35 mouse cellular contexts compared by ENCODE assay signal in genomic region chr11:43658010-43658409, GRCm38 (mm10). TPM values are rescaled to one million over a fixed set of nuclear protein-coding genes. Genes with fewer than 3 reads are reported as not detected.
DNase-seq lines count a peak whose midpoint lies in the region; ATAC-seq and TF ChIP-seq lines count a peak whose summit lies in the region.
"Had no signal": no experiment of that assay in that cellular context is flagged by ENCODE, and none has a peak within 500 bp of the region (broad histone marks: within the 10 kb centered on the region; RNA-seq: fewer than 3 reads in every experiment).

No protein-coding gene starts in this region.

- WGBS in lung, postnatal 0 days, result 84% methylated on average over 1 of the region's 1 CpGs
- 82% methylated on average over 1 of the region's 1 CpGs for WGBS in intestine, embryonic 15.5 days
- 33% methylated on average over 1 of the region's 1 CpGs for WGBS in intestine, postnatal 0 days
- 68% methylated on average over 1 of the region's 1 CpGs for WGBS in stomach, postnatal 0 days

- H3K27ac ChIP-seq in lung, postnatal 0 days (ENCODE audit: low read length), result no peak overlapping the region
- no peak overlapping the region for H3K27ac ChIP-seq in intestine, embryonic 15.5 days
- H3K27ac ChIP-seq in intestine, postnatal 0 days (ENCODE audit: low read depth, low read length), result no peak overlapping the region
- no peak overlapping the region for H3K27ac ChIP-seq in stomach, postnatal 0 days (replicated peaks)
- H3K27ac ChIP-seq: embryonic facial prominence, embryonic 10.5 days; embryonic facial prominence, embryonic 13.5 days; forebrain, embryonic 13.5 days; hindbrain, embryonic 12.5 days; hindbrain, embryonic 15.5 days had no signal

- DNase-seq in lung, postnatal 0 days (ENCODE audit: low spot score), result peak; percentile 22
- DNase-seq in lung, postnatal 4 days, result no peak
- peak; percentile 57 for DNase-seq in stomach, postnatal 0 days (ENCODE audit: low spot score)
- DNase-seq in adrenal gland, adult 18-20 months (ENCODE audit: low spot score in 2 of 2), result no peak
- DNase-seq in spleen, postnatal 4 days (ENCODE audit: low spot score in 2 of 2), result no peak
- DNase-seq: adrenal gland, adult 2 months; adrenal gland, postnatal 14 days; cerebellum, adult 11-12 months; cerebellum, adult 8-10 months; cerebellum, postnatal 10 days; cerebellum, postnatal 36 days; embryo, embryonic 11 days; gastrocnemius, postnatal 10 days; gastrocnemius, postnatal 36 days had no signal

- H3K4me3 ChIP-seq in lung, postnatal 0 days (ENCODE audit: low read depth, low read length), result no peak overlapping the region
- H3K4me3 ChIP-seq in intestine, embryonic 15.5 days (replicated peaks), result no peak overlapping the region
- no peak overlapping the region for H3K4me3 ChIP-seq in intestine, postnatal 0 days (ENCODE audit: low read depth, low read length)
- H3K4me3 ChIP-seq in stomach, postnatal 0 days (ENCODE audit: low read depth, low read length), result no peak overlapping the region
- H3K4me3 ChIP-seq: embryonic facial prominence, embryonic 10.5 days; embryonic facial prominence, embryonic 13.5 days; erythroblast, embryonic 14.5 days; forebrain, embryonic 13.5 days; hindbrain, embryonic 12.5 days; hindbrain, embryonic 15.5 days had no signal

- no peak for TF ChIP-seq CTCF in lung, postnatal 0 days (IDR thresholded peaks at IDR 0.05)
- no peak for TF ChIP-seq CTCF in intestine, postnatal 0 days (IDR thresholded peaks at IDR 0.05; ENCODE audit: low read depth)
- TF ChIP-seq CTCF in stomach, postnatal 0 days (IDR thresholded peaks at IDR 0.05; ENCODE audit: low read depth), result no peak

- H3K4me2 ChIP-seq in lung, postnatal 0 days (replicated peaks; ENCODE audit: low read depth, low read length), result no peak overlapping the region
- H3K4me2 ChIP-seq in intestine, embryonic 15.5 days (replicated peaks), result no peak overlapping the region
- H3K4me2 ChIP-seq in intestine, postnatal 0 days (replicated peaks; ENCODE audit: low read depth), result no peak overlapping the region
- H3K4me2 ChIP-seq in stomach, postnatal 0 days (replicated peaks; ENCODE audit: low read depth), result no peak overlapping the region
- H3K4me2 ChIP-seq: embryonic facial prominence, embryonic 13.5 days; forebrain, embryonic 13.5 days; heart, embryonic 11.5 days; hindbrain, embryonic 12.5 days; hindbrain, embryonic 15.5 days had no signal

- no peak for TF ChIP-seq EP300 in lung, postnatal 0 days (IDR thresholded peaks at IDR 0.05)
- no peak for TF ChIP-seq EP300 in stomach, postnatal 0 days (optimal IDR thresholded peaks at IDR 0.05)

- no peak overlapping the region for H3K9ac ChIP-seq in lung, postnatal 0 days (replicated peaks; ENCODE audit: low read depth)
- no peak overlapping the region for H3K9ac ChIP-seq in intestine, embryonic 15.5 days
- no peak overlapping the region for H3K9ac ChIP-seq in intestine, postnatal 0 days (ENCODE audit: low read depth, low read length)
- no peak overlapping the region for H3K9ac ChIP-seq in stomach, postnatal 0 days (ENCODE audit: low read length)
- H3K9ac ChIP-seq: embryonic facial prominence, embryonic 13.5 days; forebrain, embryonic 13.5 days; hindbrain, embryonic 12.5 days; hindbrain, embryonic 15.5 days had no signal

- no peaks in the 10 kb centered on the region for H3K9me3 ChIP-seq in lung, postnatal 0 days (ENCODE audit: low read length)
- no peaks in the 10 kb centered on the region for H3K9me3 ChIP-seq in intestine, embryonic 15.5 days
- H3K9me3 ChIP-seq in intestine, postnatal 0 days (ENCODE audit: control insufficient read depth), result no peaks in the 10 kb centered on the region
- H3K9me3 ChIP-seq in stomach, postnatal 0 days (ENCODE audit: control insufficient read depth, low read length), result no peaks in the 10 kb centered on the region
- H3K9me3 ChIP-seq: embryonic facial prominence, embryonic 10.5 days; embryonic facial prominence, embryonic 13.5 days; forebrain, embryonic 13.5 days; hindbrain, embryonic 12.5 days; hindbrain, embryonic 15.5 days had no signal

- no peaks in the 10 kb centered on the region for H3K27me3 ChIP-seq in lung, postnatal 0 days (replicated peaks; ENCODE audit: insufficient read depth, low read length)
- H3K27me3 ChIP-seq in intestine, embryonic 15.5 days (replicated peaks), result no peaks in the 10 kb centered on the region
- no peaks in the 10 kb centered on the region for H3K27me3 ChIP-seq in intestine, postnatal 0 days (replicated peaks; ENCODE audit: control insufficient read depth, insufficient read depth, low read length)
- H3K27me3 ChIP-seq in stomach, postnatal 0 days (ENCODE audit: control insufficient read depth, insufficient read depth, low read length), result no peaks in the 10 kb centered on the region
- H3K27me3 ChIP-seq: embryonic facial prominence, embryonic 13.5 days; forebrain, embryonic 13.5 days; hindbrain, embryonic 12.5 days; hindbrain, embryonic 15.5 days had no signal

- H3K36me3 ChIP-seq in lung, postnatal 0 days (ENCODE audit: insufficient read depth, low read length), result no peaks in the 10 kb centered on the region
- no peaks in the 10 kb centered on the region for H3K36me3 ChIP-seq in intestine, embryonic 15.5 days
- no peaks in the 10 kb centered on the region for H3K36me3 ChIP-seq in intestine, postnatal 0 days (ENCODE audit: control insufficient read depth, insufficient read depth)
- H3K36me3 ChIP-seq in stomach, postnatal 0 days (ENCODE audit: control insufficient read depth, insufficient read depth, low read length), result no peaks in the 10 kb centered on the region
- H3K36me3 ChIP-seq: embryonic facial prominence, embryonic 10.5 days; embryonic facial prominence, embryonic 13.5 days; hindbrain, embryonic 12.5 days; hindbrain, embryonic 15.5 days had no signal

- no peaks in the 10 kb centered on the region for H3K4me1 ChIP-seq in lung, postnatal 0 days (ENCODE audit: insufficient read depth, low read depth, low read length)
- H3K4me1 ChIP-seq in intestine, embryonic 15.5 days (replicated peaks), result 0 out of 2 replicates have a peak, but pooled peaks cover under 1% of the 10 kb centered on the region
- H3K4me1 ChIP-seq in intestine, postnatal 0 days (replicated peaks; ENCODE audit: control insufficient read depth, insufficient read depth, low read length), result no peaks in the 10 kb centered on the region
- no peaks in the 10 kb centered on the region for H3K4me1 ChIP-seq in stomach, postnatal 0 days (replicated peaks; ENCODE audit: control insufficient read depth, insufficient read depth)

- ATAC-seq in lung, postnatal 0 days, result no peak
- ATAC-seq in intestine, embryonic 15.5 days, result peak; percentile 65
- ATAC-seq in intestine, postnatal 0 days, result peak; percentile 60; the same call in 1 of the 2 replicates
- 0 out of 2 replicates have a peak, but pooled peaks have one; percentile 22 for ATAC-seq in stomach, postnatal 0 days (ENCODE audit: low FRiP score, low TSS enrichment)
- ATAC-seq: forebrain, embryonic 13.5 days; forebrain, embryonic 16.5 days had no signal

RNA-seq across cellular contexts. Expression of gene Pwwp2a, which starts 23.8 kb away (rescaled TPM):
- polyA plus RNA-seq in lung, postnatal 0 days (2015; fragmentation: Nextera tagmentation; extraction: Ambion mirVana), result 14.2 and 17.0 TPM in 2 replicates
- polyA plus RNA-seq in intestine, embryonic 15.5 days (2015; fragmentation: Nextera tagmentation; extraction: Ambion mirVana), result 20.2 and 22.0 TPM in 2 replicates
- polyA plus RNA-seq in intestine, postnatal 0 days (2015; fragmentation: Nextera tagmentation; extraction: Ambion mirVana), result 12.1 and 12.5 TPM in 2 replicates
- 11.3 and 12.2 TPM in 2 replicates for polyA plus RNA-seq in stomach, postnatal 0 days (2015; fragmentation: Nextera tagmentation; extraction: Ambion mirVana)
- 10 to 100 TPM; 26.6 to 27.1 TPM for total RNA-seq in adrenal gland, adult 18-20 months (2021)

RNA-seq across cellular contexts. Expression of gene Fabp6, which starts 56.7 kb away (rescaled TPM):
- polyA plus RNA-seq in lung, postnatal 0 days (2015; fragmentation: Nextera tagmentation; extraction: Ambion mirVana), result 0.47 TPM in 1 of 2 replicates, not detected in the other
- 1.2 TPM in 2 replicates for polyA plus RNA-seq in intestine, embryonic 15.5 days (2015; fragmentation: Nextera tagmentation; extraction: Ambion mirVana)
- 88.4 and 127 TPM in 2 replicates for polyA plus RNA-seq in intestine, postnatal 0 days (2015; fragmentation: Nextera tagmentation; extraction: Ambion mirVana)
- polyA plus RNA-seq in stomach, postnatal 0 days (2015; fragmentation: Nextera tagmentation; extraction: Ambion mirVana), result 5.9 and 7.6 TPM in 2 replicates
- not detected for total RNA-seq in adrenal gland, adult 18-20 months (2021)
- total RNA-seq: adrenal gland, adult 2 months; adrenal gland, postnatal 14 days; ES-E14; gastrocnemius, adult 18-20 months; gastrocnemius, postnatal 10 days; gastrocnemius, postnatal 36 days; granulocyte monocyte progenitor cell, adult 5-6 weeks; heart, adult 8-10 months; heart, postnatal 25 days; hematopoietic stem cell, adult 5-6 weeks had no signal
- polyA plus RNA-seq: adrenal gland, adult 2 months; brain, embryonic 14.5 days; C2C12; cortical plate, adult 2 months; embryonic facial prominence, embryonic 10.5 days; embryonic facial prominence, embryonic 13.5 days; erythroblast, embryonic 14.5 days; forebrain, embryonic 13.5 days; forebrain, embryonic 16.5 days; heart, embryonic 11.5 days; heart, embryonic 14.5 days; heart, postnatal 0 days; hindbrain, embryonic 12.5 days; hindbrain, embryonic 15.5 days had no signal

Comparison
In these comparisons a context has a peak if more than half of its experiments do, and no peak if none do; other contexts are left out.
1. DNase-seq: peak in lung, postnatal 0 days (single experiment) and stomach, postnatal 0 days (single experiment); none in lung, postnatal 4 days (0 of 2), adrenal gland, adult 18-20 months (0 of 2) and spleen, postnatal 4 days (0 of 2).
2. RNA of gene Fabp6, which starts 56.7 kb away (polyA plus RNA-seq): 88.4 to 127 TPM in intestine, postnatal 0 days; 5.9 to 7.6 TPM in stomach, postnatal 0 days, 1.2 TPM in intestine, embryonic 15.5 days and 0.47 TPM in lung, postnatal 0 days; every median in the first group is over 10 times any median in the second.